Mouse (Mus musculus) limb, embryonic 10.5 days (tissue): Measurements from ENCODE around the gene Ttc22. TPM values are rescaled to one million over a fixed set of nuclear protein-coding genes. Genes with fewer than 3 reads are reported as not detected.

Source experiments
- DNase-seq: peaks from one replicate; pipeline ENCODE4 v3.0.0-alpha.2; 2017; ENCODE audit warnings: low spot score
- H3K27ac ChIP-seq: fragments of 300-500 bp; sonication (generic); 2 replicates; pipeline ENCODE4 v1.5.1; 2016; ENCODE audit warnings: mild to moderate bottlenecking
- H3K27me3 ChIP-seq: fragments of 300-500 bp; sonication (generic); 2 replicates; pipeline ENCODE4 v1.6.1; 2016; ENCODE audit warnings: low read depth, mild to moderate bottlenecking; ENCODE audit not compliant: poor library complexity, severe bottlenecking
- H3K36me3 ChIP-seq: fragments of 300-500 bp; sonication (generic); 2 replicates; pipeline ENCODE4 v1.6.1; 2016; ENCODE audit warnings: mild to moderate bottlenecking, moderate library complexity
- H3K4me1 ChIP-seq: fragments of 300-500 bp; sonication (generic); 2 replicates; pipeline ENCODE4 v1.6.1; 2016
- H3K4me3 ChIP-seq: fragments of 300-500 bp; sonication (generic); 2 replicates; pipeline ENCODE4 v1.5.1; 2016; ENCODE audit warnings: mild to moderate bottlenecking, moderate library complexity
- H3K9me3 ChIP-seq: fragments of 300-500 bp; sonication (generic); replicated peaks from 2 replicates; pipeline ENCODE4 v1.6.1; 2016; ENCODE audit warnings: mild to moderate bottlenecking
- WGBS: fragments of 180-500 bp; shearing (Covaris S2); methylation state at CpG from one replicate; pipeline ENCODE4 v1.1.7; 2016; 5-methylcytosine and 5-hydroxymethylcytosine counted together
- polyA plus RNA-seq: library from polyadenylated mRNA; unstranded; fragments of >200 nt; fragmentation: Nextera tagmentation; extraction: Ambion mirVana; gene quantifications from 2 replicates; pipeline ENCODE4 v1.2.1, GENCODE M21; 2016

The Ttc22 gene
- polyA plus RNA-seq, 1 experiment from 2014 or later: 0.14 TPM

- H3K27me3 ChIP-seq: no peaks in the 10 kb centered on the region
- H3K4me1 ChIP-seq: peaks cover 24% of the 10 kb centered on the region
- no peaks in the 10 kb centered on the region for H3K36me3 ChIP-seq
- H3K27ac ChIP-seq: no peak overlapping the region
- 85% methylated on average over 6 of the region's 6 CpGs for WGBS
- DNase-seq: no peak
- H3K9me3 ChIP-seq: no peaks in the 10 kb centered on the region
- no peak overlapping the region for H3K4me3 ChIP-seq
Measured at GRCm38 (mm10) chr4:106647137-106647536, 24.9 kb downstream of the Ttc22 start.

- no peaks in the 10 kb centered on the region for H3K9me3 ChIP-seq
- WGBS: 4% methylated on average over 40 of the region's 40 CpGs
- H3K4me1 ChIP-seq: peaks cover 14% of the 10 kb centered on the region
- H3K27ac ChIP-seq: peak within 1 kb of the TSS; percentile 88
- no peaks in the 10 kb centered on the region for H3K27me3 ChIP-seq
- H3K4me3 ChIP-seq: peak within 1 kb of the TSS; percentile 72
- DNase-seq: peak; percentile 99
- H3K36me3 ChIP-seq: peaks cover 31% of the 10 kb centered on the region
Measured at GRCm38 (mm10) chr4:106650833-106651527, 28.7 kb downstream of the Ttc22 start, which contains the start of gene Pars2. Gene Pars2 (plus strand): TSS chr4:106651069.

- WGBS: 92% methylated on average over 3 of the region's 3 CpGs
- no peak for DNase-seq
- H3K36me3 ChIP-seq: peaks cover 43% of the 10 kb centered on the region
- H3K27me3 ChIP-seq: no peaks in the 10 kb centered on the region
- H3K27ac ChIP-seq: no peak overlapping the region
- peaks cover 10% of the 10 kb centered on the region for H3K4me1 ChIP-seq
- no peak overlapping the region for H3K4me3 ChIP-seq
- no peaks in the 10 kb centered on the region for H3K9me3 ChIP-seq
Measured at GRCm38 (mm10) chr4:106652546-106652945, 30.3 kb downstream of the Ttc22 start.

- Histone ChIP-seq H3K36me3 (peaks cover 44% of the 10 kb centered on the region), H3K27me3 (no peaks in the 10 kb centered on the region), H3K4me3 (no peak overlapping the region), H3K9me3 (no peaks in the 10 kb centered on the region), H3K27ac (no peak overlapping the region), H3K4me1 (peaks cover 10% of the 10 kb centered on the region)
- no peak for DNase-seq
- WGBS: 92% methylated on average over 15 of the region's 15 CpGs
Measured at GRCm38 (mm10) chr4:106653051-106653450, 30.8 kb downstream of the Ttc22 start.

- H3K4me3 ChIP-seq: no peak overlapping the region
- no peak overlapping the region for H3K27ac ChIP-seq
- no peaks in the 10 kb centered on the region for H3K27me3 ChIP-seq
- H3K4me1 ChIP-seq: peaks cover 10% of the 10 kb centered on the region
- H3K9me3 ChIP-seq: no peaks in the 10 kb centered on the region
- H3K36me3 ChIP-seq: peaks cover 69% of the 10 kb centered on the region
- DNase-seq: no peak
- WGBS: 83% methylated on average over 10 of the region's 10 CpGs
Measured at GRCm38 (mm10) chr4:106655681-106656080, 33.4 kb downstream of the Ttc22 start.

- WGBS: 96% methylated on average over 5 of the region's 5 CpGs
- Histone ChIP-seq H3K9me3 (no peaks in the 10 kb centered on the region), H3K27ac (no peak overlapping the region), H3K27me3 (no peaks in the 10 kb centered on the region), H3K4me1 (no peaks in the 10 kb centered on the region), H3K36me3 (peaks cover 100% of the 10 kb centered on the region), H3K4me3 (no peak overlapping the region)
- DNase-seq: no peak
Measured at GRCm38 (mm10) chr4:106663956-106664470, 41.8 kb downstream of the Ttc22 start.

- H3K4me3 ChIP-seq: no peak overlapping the region
- H3K9me3 ChIP-seq: no peaks in the 10 kb centered on the region
- no peaks in the 10 kb centered on the region for H3K4me1 ChIP-seq
- no peaks in the 10 kb centered on the region for H3K27me3 ChIP-seq
- H3K27ac ChIP-seq: no peak overlapping the region
- peaks cover 100% of the 10 kb centered on the region for H3K36me3 ChIP-seq
- 95% methylated on average over 6 of the region's 6 CpGs for WGBS
- no peak for DNase-seq
Measured at GRCm38 (mm10) chr4:106664697-106665096, 42.5 kb downstream of the Ttc22 start.

- DNase-seq: no peak
- 98% methylated on average over 2 of the region's 2 CpGs for WGBS
- no peak overlapping the region for H3K4me3 ChIP-seq
- no peaks in the 10 kb centered on the region for H3K9me3 ChIP-seq
- no peak overlapping the region for H3K27ac ChIP-seq
- no peaks in the 10 kb centered on the region for H3K4me1 ChIP-seq
- H3K36me3 ChIP-seq: peaks cover 100% of the 10 kb centered on the region
- no peaks in the 10 kb centered on the region for H3K27me3 ChIP-seq
Measured at GRCm38 (mm10) chr4:106665269-106665668, 43.0 kb downstream of the Ttc22 start.

- Histone ChIP-seq H3K27ac (no peak overlapping the region), H3K36me3 (peaks cover 100% of the 10 kb centered on the region), H3K4me1 (no peaks in the 10 kb centered on the region)
Measured at GRCm38 (mm10) chr4:106665673-106666072, 43.4 kb downstream of the Ttc22 start.

GRCm38 (mm10) chr4:106666546-106666945, 44.3 kb downstream of the Ttc22 start:
- no peaks in the 10 kb centered on the region for H3K9me3 ChIP-seq
- H3K27ac ChIP-seq: no peak overlapping the region
- WGBS: 95% methylated on average over 2 of the region's 2 CpGs

More at GRCm38 (mm10) chr4:106665673-106666072, 43.4 kb downstream of the Ttc22 start:
- no peak overlapping the region for H3K4me3 ChIP-seq
- no peaks in the 10 kb centered on the region for H3K9me3 ChIP-seq
- WGBS: 95% methylated on average over 10 of the region's 10 CpGs
- DNase-seq: no peak
- no peaks in the 10 kb centered on the region for H3K27me3 ChIP-seq

GRCm38 (mm10) chr4:106676749-106677148, 54.5 kb downstream of the Ttc22 start:
- no peak overlapping the region for H3K27ac ChIP-seq
- WGBS: 89% methylated on average over 5 of the region's 5 CpGs
- H3K36me3 ChIP-seq: peaks cover 57% of the 10 kb centered on the region
- H3K4me3 ChIP-seq: no peak overlapping the region
- peaks cover 6% of the 10 kb centered on the region for H3K4me1 ChIP-seq
- no peak for DNase-seq
- H3K27me3 ChIP-seq: no peaks in the 10 kb centered on the region
- H3K9me3 ChIP-seq: no peaks in the 10 kb centered on the region

More at GRCm38 (mm10) chr4:106666546-106666945, 44.3 kb downstream of the Ttc22 start:
- no peak for DNase-seq
- Histone ChIP-seq H3K4me1 (no peaks in the 10 kb centered on the region), H3K27me3 (no peaks in the 10 kb centered on the region), H3K36me3 (peaks cover 100% of the 10 kb centered on the region), H3K4me3 (no peak overlapping the region)

- Histone ChIP-seq H3K9me3 (no peaks in the 10 kb centered on the region), H3K27me3 (no peaks in the 10 kb centered on the region), H3K36me3 (peaks cover 38% of the 10 kb centered on the region), H3K4me3 (peak within 1 kb of the TSS; percentile 82), H3K4me1 (peaks cover 6% of the 10 kb centered on the region), H3K27ac (peak within 1 kb of the TSS; percentile 82)
- DNase-seq: peak; percentile 99
- under 1% methylated on average over 43 of the region's 43 CpGs for WGBS
Measured at GRCm38 (mm10) chr4:106678442-106679118, 56.3 kb downstream of the Ttc22 start, which contains the start of gene Ttc4. Gene Ttc4 (minus strand): TSS chr4:106678944.

GRCm38 (mm10) chr4:106679152-106679551, 56.9 kb downstream of the Ttc22 start:
- Histone ChIP-seq H3K4me3 (peak overlapping the region; percentile 82), H3K27ac (peak overlapping the region; percentile 82; the same call in 1 of the 2 replicates), H3K27me3 (no peaks in the 10 kb centered on the region), H3K4me1 (peaks cover 6% of the 10 kb centered on the region), H3K9me3 (no peaks in the 10 kb centered on the region), H3K36me3 (peaks cover 32% of the 10 kb centered on the region)
- DNase-seq: no peak
- WGBS: 44% methylated on average over 3 of the region's 3 CpGs
